Mouse (Mus musculus) forebrain, embryonic 12.5 days (tissue): ENCODE results near the gene Ostm1. TPM values are rescaled to one million over a fixed set of nuclear protein-coding genes. Genes with fewer than 3 reads are reported as not detected.

Experiments
- ATAC-seq: fragments of 200-750 bp; cut with Nextera tagmentation; 2 replicates; pipeline ENCODE4 v1.8.0; 2017; ENCODE audit warnings: moderate TSS enrichment; ENCODE audit not compliant: low FRiP score
- H3K27ac ChIP-seq: fragments of 300-500 bp; sonication (generic); 2 replicates; pipeline ENCODE4 v1.5.1; 2016; ENCODE audit warnings: mild to moderate bottlenecking
- H3K27me3 ChIP-seq: fragments of 300-500 bp; sonication (generic); 2 replicates; pipeline ENCODE4 v1.6.1; 2016; ENCODE audit warnings: mild to moderate bottlenecking
- H3K36me3 ChIP-seq: fragments of 300-500 bp; sonication (generic); replicated peaks from 2 replicates; pipeline ENCODE4 v1.6.1; 2016; ENCODE audit warnings: mild to moderate bottlenecking
- H3K4me1 ChIP-seq: fragments of 300-500 bp; sonication (generic); 2 replicates; pipeline ENCODE4 v1.6.1; 2016
- H3K4me2 ChIP-seq: fragments of 300-500 bp; sonication (generic); 2 replicates; pipeline ENCODE4 v1.6.1; 2016; ENCODE audit warnings: mild to moderate bottlenecking, moderate library complexity
- H3K4me3 ChIP-seq: fragments of 300-500 bp; sonication (generic); replicated peaks from 2 replicates; pipeline ENCODE4 v1.5.1; 2016; ENCODE audit warnings: mild to moderate bottlenecking
- H3K9ac ChIP-seq: fragments of 300-500 bp; sonication (generic); 2 replicates; pipeline ENCODE4 v1.6.1; 2016; ENCODE audit warnings: mild to moderate bottlenecking
- H3K9me3 ChIP-seq: fragments of 300-500 bp; sonication (generic); 2 replicates; pipeline ENCODE4 v1.6.1; 2016
- WGBS: fragments of 180-500 bp; shearing (Covaris S2); methylation state at CpG from one replicate; pipeline ENCODE4 v1.1.7; 2016; 5-methylcytosine and 5-hydroxymethylcytosine counted together
- polyA plus RNA-seq: library from polyadenylated mRNA; unstranded; fragments of >200 nt; fragmentation: Nextera tagmentation; extraction: Ambion mirVana; gene quantifications from 2 replicates; pipeline ENCODE4 v1.2.1, GENCODE M21; 2016

Ostm1 gene
- polyA plus RNA-seq, 1 experiment from 2014 or later, result 65.4 TPM

DNA sequence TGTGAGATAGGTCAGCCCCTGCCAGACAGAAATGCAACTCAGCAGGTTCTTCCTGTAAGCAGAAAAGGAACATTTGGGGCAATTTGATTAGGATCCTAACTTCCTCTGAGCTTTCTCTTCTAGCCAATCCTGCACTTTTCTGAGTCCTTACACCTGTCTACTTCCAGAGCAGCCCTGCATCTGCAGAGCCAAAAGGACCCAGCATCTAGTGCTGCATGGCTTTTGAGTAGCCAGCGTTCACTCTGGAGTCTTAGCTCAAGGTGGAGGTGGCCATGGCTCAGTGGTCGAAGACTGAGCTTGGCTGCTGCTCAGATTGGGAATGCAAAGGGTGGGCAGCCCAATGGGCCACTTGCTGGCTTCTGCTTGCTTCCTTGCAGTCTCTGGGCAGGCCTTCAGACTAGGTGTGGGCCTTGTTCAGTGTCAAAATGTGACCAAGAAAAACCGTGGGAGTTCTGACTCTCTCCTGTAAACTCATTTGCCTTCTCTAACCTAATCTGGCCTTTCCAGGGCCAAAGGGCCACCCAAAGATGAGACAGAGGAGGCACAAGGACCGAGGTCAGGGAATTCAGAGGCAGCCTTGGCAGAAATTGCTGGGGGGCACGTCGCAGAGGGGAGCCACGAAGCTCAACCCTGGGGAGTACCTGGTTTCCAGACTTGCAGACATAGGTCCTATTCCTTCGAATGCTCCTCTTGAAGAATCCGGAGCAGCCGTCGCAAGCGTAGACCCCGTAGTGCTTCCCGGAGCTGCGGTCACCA, 5.9 kb upstream of the Ostm1 start:
- peak overlapping the region; percentile 73 for H3K4me2 ChIP-seq
- H3K27ac ChIP-seq, result peak overlapping the region; percentile 90
- no peak for ATAC-seq
- peaks cover 40% of the 10 kb centered on the region for H3K27me3 ChIP-seq
- H3K9me3 ChIP-seq, result no peaks in the 10 kb centered on the region
- H3K4me1 ChIP-seq, result peaks cover 70% of the 10 kb centered on the region
- peaks cover 37% of the 10 kb centered on the region for H3K36me3 ChIP-seq
- H3K9ac ChIP-seq, result peak overlapping the region; percentile 40
- WGBS, result 2% methylated on average over 15 of the region's 15 CpGs
- peak overlapping the region; percentile 72 for H3K4me3 ChIP-seq

DNA sequence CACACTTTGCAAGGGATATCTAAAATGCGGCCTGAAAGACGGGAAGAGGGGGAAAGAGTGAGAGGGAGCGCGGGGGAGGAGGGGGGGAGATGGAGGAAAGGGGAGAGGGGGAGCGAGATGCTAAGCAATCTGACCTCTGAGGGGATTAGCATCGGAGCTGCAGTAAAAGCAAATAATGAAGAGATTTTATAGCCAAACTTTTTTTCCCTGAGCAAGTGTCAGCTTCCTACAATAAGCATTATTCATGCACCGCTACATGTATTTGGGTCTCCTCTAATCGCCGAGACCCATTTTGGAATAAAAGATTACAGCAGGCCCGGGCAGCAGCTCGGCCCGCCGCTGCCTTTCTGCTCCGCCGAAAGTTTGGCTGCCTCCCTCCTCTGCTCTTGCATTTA, 5.3 kb upstream of the Ostm1 start:
- H3K4me2 ChIP-seq, result peak overlapping the region; percentile 73
- peak; percentile 41 for ATAC-seq
- H3K4me3 ChIP-seq, result peak overlapping the region; percentile 72
- peak overlapping the region; percentile 90 for H3K27ac ChIP-seq
- H3K4me1 ChIP-seq, result peaks cover 67% of the 10 kb centered on the region
- WGBS, result under 1% methylated on average over 15 of the region's 15 CpGs
- H3K9me3 ChIP-seq, result no peaks in the 10 kb centered on the region
- H3K9ac ChIP-seq, result peak overlapping the region; percentile 97
- H3K36me3 ChIP-seq, result peaks cover 32% of the 10 kb centered on the region
- H3K27me3 ChIP-seq, result peaks cover 34% of the 10 kb centered on the region

DNA sequence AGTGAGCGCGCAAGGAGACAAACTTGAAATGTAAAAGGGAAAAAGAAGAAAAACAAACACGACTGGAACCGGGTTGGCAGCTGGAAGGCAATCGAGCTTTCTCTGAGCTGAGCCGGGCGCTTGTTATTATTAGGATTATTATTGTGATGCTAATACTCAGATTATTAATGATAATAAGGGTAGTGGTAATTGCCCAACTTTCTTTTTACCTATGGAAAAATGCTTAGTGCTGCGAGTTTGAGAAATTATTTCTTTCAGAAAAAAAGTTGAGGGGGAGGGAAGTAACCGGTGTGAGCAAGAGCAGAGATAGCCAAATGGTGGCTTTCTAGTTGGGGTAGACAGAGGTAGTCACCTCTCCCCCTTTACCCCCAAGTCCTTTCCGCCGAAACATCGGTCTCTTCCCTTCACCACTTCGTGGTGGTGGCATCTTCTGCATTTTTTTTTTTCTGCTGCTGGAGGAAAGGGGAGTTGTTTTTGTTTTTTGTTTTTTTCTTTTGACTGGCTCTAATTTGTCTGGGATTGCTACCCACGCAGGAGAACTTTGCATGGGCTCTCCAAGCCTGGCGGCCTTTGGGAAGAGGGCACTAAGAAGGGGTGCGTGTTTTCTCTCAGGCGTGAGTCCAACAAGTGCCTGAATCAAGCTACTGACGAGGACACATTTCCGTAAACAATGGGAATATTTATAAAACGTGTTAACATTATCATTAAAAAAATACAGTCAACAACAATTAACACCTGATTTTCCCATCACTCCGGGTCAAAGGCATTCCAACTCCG, 4.7 kb upstream of the Ostm1 start:
- H3K9ac ChIP-seq, result peak overlapping the region; percentile 97
- H3K4me2 ChIP-seq, result peak overlapping the region; percentile 73
- ATAC-seq, result no peak
- 1% methylated on average over 22 of the region's 22 CpGs for WGBS
- peaks cover 27% of the 10 kb centered on the region for H3K36me3 ChIP-seq
- H3K4me3 ChIP-seq, result peak overlapping the region; percentile 72
- peaks cover 28% of the 10 kb centered on the region for H3K27me3 ChIP-seq
- peak overlapping the region; percentile 90 for H3K27ac ChIP-seq
- H3K9me3 ChIP-seq, result no peaks in the 10 kb centered on the region
- peaks cover 61% of the 10 kb centered on the region for H3K4me1 ChIP-seq

DNA sequence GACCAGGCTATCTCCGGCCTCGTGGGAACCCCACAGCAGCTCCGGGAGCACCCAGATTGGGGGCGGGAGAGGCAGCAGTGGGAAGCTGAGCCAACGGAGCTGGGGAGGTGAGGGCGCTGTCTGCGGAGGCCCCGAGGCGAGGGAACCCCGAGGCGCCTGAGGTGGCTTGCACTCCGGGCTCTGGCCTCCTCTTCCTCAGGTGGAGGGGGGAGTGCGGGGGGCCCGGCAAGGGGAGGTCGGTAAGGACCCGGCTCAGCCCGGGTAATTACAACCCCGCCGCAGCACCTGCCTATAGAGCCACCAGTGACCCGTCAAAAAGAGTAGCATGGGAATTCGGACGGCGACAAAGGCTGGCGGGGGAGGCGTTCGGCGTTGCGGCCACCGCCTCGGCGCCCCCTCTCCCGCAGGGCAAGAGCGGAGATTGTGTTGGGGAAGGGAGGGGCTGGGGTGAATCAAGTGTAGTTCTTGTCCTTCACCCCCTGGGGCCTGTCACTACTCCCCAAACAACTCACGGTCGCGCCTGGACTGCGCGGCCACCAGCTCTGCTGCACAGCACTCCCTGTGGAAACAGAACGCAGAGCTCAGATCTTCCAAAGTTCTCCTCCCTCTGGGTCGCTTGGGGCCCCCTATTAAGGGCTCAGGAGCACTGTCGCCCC, 4.0 kb upstream of the Ostm1 start:
- peak overlapping the region; percentile 90 for H3K27ac ChIP-seq
- no peaks in the 10 kb centered on the region for H3K9me3 ChIP-seq
- peak overlapping the region; percentile 97 for H3K9ac ChIP-seq

DNA sequence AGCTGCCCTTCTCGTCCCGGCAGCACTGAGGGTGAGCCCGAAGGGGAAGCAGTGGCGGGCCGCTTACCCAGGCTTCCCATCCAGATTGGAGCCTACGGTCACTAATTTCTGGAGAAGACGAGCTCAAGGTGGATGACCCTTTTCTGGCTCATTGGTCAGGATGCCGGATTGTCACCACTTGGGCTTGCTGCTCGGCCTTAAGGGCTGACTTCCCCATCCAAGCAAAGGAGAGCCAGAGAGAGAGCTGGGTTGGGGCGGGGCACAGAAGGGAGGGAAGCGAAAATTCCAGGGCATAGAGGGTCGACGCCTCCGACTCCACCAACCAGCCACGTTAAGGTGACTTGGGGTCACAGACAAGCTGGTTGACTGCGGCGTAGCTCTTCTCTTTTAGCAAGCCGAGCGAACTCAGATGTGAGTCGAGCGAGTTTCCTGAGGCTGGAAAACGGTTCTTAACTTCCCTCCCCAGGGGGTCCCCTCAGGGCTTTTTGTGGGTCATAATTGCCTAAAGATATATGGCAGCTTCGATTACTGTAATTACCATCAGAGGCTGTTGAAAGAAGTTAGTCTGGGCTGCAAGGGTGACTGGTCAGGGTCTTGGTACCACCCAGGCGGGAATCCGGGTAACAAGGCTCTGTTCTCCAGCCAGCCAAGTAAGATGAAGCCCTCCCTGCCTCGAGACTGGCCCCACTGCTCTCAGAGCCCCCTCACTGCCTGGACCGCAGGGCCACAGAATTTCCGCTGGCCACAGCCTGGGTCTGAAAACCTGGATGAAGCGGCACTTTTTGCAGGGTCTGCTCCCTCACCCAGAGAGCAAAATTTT, 3.3 kb upstream of the Ostm1 start:
- WGBS, result under 1% methylated on average over 29 of the region's 29 CpGs
- H3K4me3 ChIP-seq, result peak overlapping the region; percentile 72
- peaks cover 15% of the 10 kb centered on the region for H3K36me3 ChIP-seq
- H3K27ac ChIP-seq, result peak overlapping the region; percentile 90
- H3K9ac ChIP-seq, result peak overlapping the region; percentile 97
- peaks cover 58% of the 10 kb centered on the region for H3K4me1 ChIP-seq
- ATAC-seq, result no peak
- H3K27me3 ChIP-seq, result peaks cover 20% of the 10 kb centered on the region
- peak overlapping the region; percentile 73 for H3K4me2 ChIP-seq
- H3K9me3 ChIP-seq, result no peaks in the 10 kb centered on the region

More for the DNA sequence above, 4.0 kb upstream of the Ostm1 start:
- Histone ChIP-seq H3K4me1 (peaks cover 58% of the 10 kb centered on the region), H3K4me3 (peak overlapping the region; percentile 72), H3K36me3 (peaks cover 21% of the 10 kb centered on the region), H3K4me2 (peak overlapping the region; percentile 73), H3K27me3 (peaks cover 26% of the 10 kb centered on the region)
- ATAC-seq, result peak; percentile 41
- 0% methylated on average over 41 of the region's 41 CpGs for WGBS

DNA sequence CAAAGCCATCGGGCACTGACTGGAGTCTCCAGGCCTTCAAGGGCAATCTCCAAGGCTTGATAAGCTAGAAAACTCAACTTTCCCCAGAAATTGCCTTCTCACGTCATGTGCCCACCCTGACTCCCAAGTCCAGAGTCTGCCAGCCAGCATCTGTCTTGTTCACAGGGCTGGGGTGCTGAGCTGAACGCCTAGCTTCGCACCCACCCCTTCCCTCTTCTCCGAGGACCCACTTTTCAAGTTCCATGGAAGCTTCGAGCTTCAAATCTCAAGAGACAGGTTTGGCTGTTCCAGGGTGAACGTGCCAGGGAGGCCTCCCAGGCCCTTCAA, 2.7 kb upstream of the Ostm1 start:
- H3K27ac ChIP-seq, result peak overlapping the region; percentile 90
- H3K4me1 ChIP-seq, result peaks cover 60% of the 10 kb centered on the region
- peaks cover 13% of the 10 kb centered on the region for H3K36me3 ChIP-seq
- peak overlapping the region; percentile 73 for H3K4me2 ChIP-seq
- peaks cover 22% of the 10 kb centered on the region for H3K27me3 ChIP-seq
- peak overlapping the region; percentile 97 for H3K9ac ChIP-seq
- no peak for ATAC-seq
- H3K9me3 ChIP-seq, result no peaks in the 10 kb centered on the region
- H3K4me3 ChIP-seq, result peak overlapping the region; percentile 72
- WGBS, result 1% methylated on average over 7 of the region's 7 CpGs

DNA sequence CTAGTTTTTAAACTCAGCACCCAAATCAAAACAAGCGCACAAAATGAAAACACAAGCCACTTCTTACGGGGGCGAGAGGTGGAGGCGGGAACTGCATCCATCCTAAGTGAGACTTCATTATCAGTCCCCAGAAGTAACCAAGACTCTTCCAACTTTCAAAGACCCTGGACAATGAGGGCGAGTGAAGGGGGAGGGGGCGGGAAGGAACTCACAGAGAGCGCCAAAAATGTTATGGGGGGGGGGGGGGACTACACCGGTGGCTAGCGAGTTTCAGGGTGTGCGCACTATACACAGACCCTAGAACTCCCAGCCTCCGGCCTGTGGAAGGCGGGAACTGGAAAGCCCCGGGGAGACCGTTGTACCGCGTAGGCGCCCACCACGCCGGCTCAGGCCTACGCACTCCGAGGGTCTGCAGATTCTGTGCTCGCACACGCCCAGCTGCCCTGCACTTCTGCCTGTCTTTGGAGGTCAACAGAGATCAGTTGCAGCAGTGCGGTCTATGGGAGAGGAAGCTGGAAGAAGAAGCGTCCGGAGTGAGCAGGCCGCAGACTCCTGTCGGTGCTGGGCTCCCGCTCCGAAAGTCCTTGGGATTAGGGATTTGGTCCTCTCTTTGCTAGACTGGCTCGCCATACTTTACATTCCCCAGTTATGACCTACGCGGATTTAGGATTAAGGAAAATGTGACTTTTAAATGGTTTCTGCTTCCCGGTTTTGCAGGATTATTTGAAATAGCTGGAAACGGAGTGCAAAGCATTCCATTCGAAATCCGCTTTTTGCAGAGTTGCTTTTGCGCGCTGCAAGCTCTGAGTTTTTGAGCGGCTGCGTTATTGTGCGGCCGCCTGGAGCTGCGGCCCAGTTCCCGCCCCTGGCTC, 1.7 kb upstream of the Ostm1 start:
- Histone ChIP-seq H3K4me1 (peaks cover 67% of the 10 kb centered on the region), H3K9ac (peak overlapping the region; percentile 97), H3K27ac (peak overlapping the region; percentile 90), H3K4me2 (peak overlapping the region; percentile 73), H3K27me3 (peaks cover 25% of the 10 kb centered on the region), H3K4me3 (peak overlapping the region; percentile 72), H3K36me3 (peaks cover 7% of the 10 kb centered on the region), H3K9me3 (no peaks in the 10 kb centered on the region)
- under 1% methylated on average over 44 of the region's 45 CpGs for WGBS
- ATAC-seq, result no peak

DNA sequence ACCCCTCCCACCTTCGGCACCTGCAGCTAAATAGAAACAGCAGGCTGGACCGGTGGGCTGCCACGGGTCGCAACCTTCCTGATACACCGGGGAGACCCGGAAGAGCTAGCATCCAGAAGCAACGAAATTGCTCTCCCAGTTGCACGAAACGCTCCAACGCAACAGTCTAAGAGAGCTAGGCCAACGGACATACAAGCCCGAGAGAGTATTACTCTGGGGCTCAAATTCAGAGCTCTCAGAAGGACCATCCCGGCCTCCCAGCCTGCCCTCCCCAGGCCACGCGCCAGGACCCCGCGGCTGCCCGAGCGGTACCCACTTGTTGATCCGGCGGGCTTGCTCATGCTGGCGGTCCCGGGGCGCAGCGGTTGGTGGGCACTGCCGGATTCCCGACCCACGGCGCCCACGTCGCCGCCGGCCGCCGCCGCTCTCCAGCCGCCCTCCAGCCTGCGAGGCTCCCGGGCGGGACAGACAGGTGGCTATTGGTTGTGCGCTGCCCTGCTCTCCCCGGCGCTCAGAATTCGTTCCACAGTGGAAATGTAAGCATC, 984 bp upstream of the Ostm1 start:
- Histone ChIP-seq H3K9me3 (no peaks in the 10 kb centered on the region), H3K27ac (peak overlapping the region; percentile 90), H3K4me3 (peak overlapping the region; percentile 72), H3K4me2 (peak overlapping the region; percentile 73), H3K9ac (peak overlapping the region; percentile 97), H3K36me3 (peaks cover 2% of the 10 kb centered on the region), H3K4me1 (peaks cover 70% of the 10 kb centered on the region), H3K27me3 (peaks cover 27% of the 10 kb centered on the region)
- under 1% methylated on average over 44 of the region's 44 CpGs for WGBS
- ATAC-seq, result no peak

DNA sequence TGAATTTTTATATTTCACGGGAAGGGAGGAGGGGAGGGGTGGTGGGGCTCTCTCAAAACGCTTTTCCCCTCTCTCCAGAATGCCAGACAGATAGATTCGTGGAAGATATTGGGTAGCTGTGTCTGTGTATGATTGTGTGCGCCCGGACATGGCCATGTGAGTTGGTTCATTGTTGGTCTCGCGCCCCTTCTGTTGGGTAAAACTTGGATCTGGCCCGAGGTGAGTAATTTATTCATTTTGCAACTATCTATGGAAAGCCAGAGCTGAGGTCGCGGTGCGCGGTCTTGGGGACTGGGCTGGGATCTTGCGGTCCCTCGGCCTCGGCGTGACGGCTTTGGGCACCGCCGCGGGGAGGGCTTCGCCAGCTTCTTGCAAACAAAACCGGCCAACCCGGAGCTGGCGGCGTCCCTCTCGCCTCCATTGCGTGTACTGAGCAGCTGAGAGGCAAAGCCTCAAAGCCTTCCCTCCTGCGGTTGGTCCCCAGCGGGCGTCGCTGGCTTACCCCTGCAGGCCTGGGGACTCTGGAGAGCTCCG, 347 bp downstream of the Ostm1 start:
- Histone ChIP-seq H3K4me2 (peak overlapping the region; percentile 73), H3K4me3 (peak overlapping the region; percentile 72), H3K9ac (peak overlapping the region; percentile 97), H3K9me3 (no peaks in the 10 kb centered on the region), H3K4me1 (peaks cover 72% of the 10 kb centered on the region), H3K27ac (peak overlapping the region; percentile 90), H3K27me3 (peaks cover 37% of the 10 kb centered on the region), H3K36me3 (no peaks in the 10 kb centered on the region; the same call in 1 of the 2 replicates)
- ATAC-seq, result peak; percentile 8; the same call in 1 of the 2 replicates
- under 1% methylated on average over 32 of the region's 32 CpGs for WGBS

DNA sequence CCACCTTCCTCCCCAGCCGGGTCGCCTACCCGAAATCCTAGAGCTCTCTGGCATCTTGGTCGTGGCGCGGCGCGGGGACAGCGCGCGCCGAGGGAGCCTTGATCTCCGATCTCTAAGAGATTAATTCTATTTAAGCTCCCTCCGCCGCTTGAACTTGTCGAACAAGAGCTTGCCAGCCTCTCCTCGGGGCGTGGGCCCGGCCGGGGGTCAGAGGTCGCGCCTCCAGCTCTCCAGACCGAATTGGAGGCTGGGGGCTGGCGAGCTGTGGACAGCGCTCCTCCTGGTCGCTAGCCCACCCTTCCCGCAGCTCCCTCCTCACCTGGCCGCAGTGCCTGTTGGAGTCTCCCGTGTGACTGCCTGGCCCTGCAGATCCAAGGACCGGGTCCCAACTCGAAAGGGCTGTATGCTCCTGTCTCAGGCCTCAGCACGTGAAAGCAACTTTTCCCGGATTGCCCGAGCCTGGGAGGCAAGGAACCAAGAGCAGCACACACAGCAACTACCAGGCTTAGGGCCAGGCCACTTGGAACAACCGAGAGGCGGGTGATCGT, 888 bp downstream of the Ostm1 start:
- under 1% methylated on average over 37 of the region's 37 CpGs for WGBS
- Histone ChIP-seq H3K27ac (peak overlapping the region; percentile 90), H3K9ac (peak overlapping the region; percentile 97)

More for the DNA sequence above, 888 bp downstream of the Ostm1 start:
- H3K36me3 ChIP-seq, result no peaks in the 10 kb centered on the region; the same call in 1 of the 2 replicates
- peak overlapping the region; percentile 72 for H3K4me3 ChIP-seq
- no peak for ATAC-seq
- no peaks in the 10 kb centered on the region for H3K9me3 ChIP-seq
- H3K4me1 ChIP-seq, result peaks cover 71% of the 10 kb centered on the region
- H3K4me2 ChIP-seq, result peak overlapping the region; percentile 73
- H3K27me3 ChIP-seq, result peaks cover 38% of the 10 kb centered on the region
